Mouse (Mus musculus): Measurements from ENCODE around the gene 9130019O22Rik.
"Not testable (repeated sequence)": the region's sequence is repeated elsewhere in the genome, so short reads cannot be mapped to it uniquely, and the experiment has no call there.

Gene 9130019O22Rik

DNA sequence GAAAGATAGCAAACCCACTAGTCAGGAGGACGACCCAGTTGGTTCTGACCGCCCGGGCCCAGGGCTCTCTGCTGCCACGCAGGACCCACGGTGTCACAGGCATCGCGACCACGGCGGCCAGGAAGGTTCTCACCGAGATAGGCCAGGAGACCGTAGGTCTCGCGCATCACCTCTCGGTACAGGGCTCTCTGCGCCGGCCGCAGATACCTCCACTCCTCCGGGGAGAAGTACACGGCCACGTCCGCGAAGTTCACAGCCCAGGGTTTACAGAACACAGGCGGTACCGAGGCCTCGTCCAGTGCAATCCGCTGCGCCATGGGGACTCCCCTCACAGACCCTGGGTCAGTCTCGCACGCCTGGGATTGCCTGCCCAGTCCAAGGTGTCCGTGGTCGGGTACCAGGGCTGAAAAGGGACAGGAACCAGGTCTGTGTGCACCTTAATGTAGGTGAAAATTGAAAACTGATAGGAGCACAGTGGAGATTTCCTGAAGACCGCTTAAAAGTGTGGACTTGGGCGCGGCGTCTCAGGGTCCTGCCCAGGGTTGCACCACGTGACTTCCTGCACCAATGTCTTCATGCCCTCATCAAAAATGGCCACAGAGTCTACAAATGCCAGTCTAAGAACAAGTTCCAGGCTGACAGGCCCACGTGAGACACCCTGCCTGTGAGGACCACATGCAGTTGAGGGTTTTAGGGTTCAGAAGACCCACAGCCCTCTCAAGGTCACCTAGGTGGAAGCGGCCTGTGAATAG, at the start of gene 9130019O22Rik:
Gene 9130019O22Rik, minus strand, starts transcription at position 526 of the 752 bp plus-strand sequence.
- peak; percentile 97 for DNase-seq

DNA sequence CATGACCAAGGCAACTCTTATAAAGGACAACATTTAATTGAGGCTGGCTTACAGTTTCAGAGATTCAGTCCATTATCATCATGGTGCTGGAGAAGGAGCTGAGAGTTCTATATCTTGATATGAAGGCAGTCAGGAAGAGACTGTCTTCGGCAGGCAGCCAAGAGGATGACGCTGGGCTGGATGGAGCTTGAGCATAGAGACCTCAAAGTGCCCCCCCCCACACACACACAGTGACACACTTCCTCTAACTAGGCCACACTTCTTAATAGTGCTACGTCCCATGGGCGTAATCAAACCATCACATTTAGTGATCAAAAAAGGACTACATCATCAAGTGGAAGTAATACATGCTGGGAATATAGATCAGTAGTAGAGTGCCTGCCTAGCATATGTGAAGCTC, 48.2 kb upstream of the 9130019O22Rik start:
- DNase-seq, result no peak

DNA sequence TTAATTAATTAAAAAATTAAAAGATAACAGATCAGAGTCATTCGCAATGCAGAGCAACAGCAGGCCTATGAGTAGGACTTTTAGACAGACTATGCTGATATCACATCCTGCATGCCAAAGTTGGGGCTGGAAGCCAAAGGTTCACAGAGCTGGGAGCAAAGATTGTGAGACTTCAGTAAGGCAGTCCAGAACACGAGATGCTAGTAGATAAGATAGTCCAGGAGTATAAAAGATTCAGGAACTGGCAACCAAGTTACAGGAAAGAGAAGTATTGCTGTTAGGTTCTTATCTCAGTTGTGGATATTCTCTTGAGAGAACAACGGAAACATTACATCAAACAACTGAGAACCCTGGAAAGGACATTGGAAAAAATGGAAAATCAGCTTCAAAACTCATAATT, 39.4 kb upstream of the 9130019O22Rik start:
- DNase-seq, result peak; percentile 72

- peak; percentile 78 for DNase-seq
These were observed 38.9 kb upstream of the 9130019O22Rik start for GRCm38 (mm10) chr7:127425911-127426310.

GRCm38 (mm10) chr7:127425291-127425690, 38.3 kb upstream of the 9130019O22Rik start:
- peak; percentile 76 for DNase-seq

- DNase-seq, result peak; percentile 63
These were observed 35.3 kb upstream of the 9130019O22Rik start for GRCm38 (mm10) chr7:127422247-127422646.

DNA sequence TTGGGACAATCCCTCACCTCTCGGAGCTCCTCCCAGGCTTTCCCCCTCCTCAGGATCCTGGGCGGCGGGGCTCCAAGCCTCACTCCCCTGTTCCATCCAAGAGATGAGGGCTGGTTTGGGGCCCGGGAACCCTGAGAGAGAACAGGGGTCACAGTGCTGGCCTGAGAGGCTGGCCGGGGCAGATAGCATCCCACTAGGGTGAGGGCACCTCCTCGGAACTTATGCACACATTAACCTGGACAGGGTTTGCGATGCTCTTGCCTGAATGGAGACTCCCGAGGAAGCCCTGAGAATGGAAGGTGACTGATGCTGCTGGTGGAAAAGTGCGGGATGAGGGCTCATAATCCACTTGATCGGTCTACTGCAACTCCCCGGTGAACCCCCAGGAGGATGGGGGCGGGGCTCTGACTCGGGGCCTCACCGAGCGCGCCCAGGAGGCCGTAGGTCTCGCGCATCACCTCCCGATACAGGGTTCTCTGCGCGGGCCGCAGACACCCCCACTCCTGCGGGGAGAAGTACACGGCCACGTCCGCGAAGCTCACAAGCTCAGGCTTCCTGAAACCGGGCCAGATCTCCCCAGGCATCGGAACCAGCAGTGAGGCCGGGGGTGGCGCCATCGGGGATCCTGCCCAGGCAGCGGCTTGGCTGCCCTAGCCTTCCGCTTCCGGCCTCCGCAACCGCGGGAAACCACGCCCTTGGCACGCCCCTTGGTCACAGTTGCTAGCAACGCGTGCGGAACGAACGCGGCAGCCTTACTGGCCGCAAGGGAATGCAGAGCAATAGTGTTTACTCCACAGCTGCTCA, 34.6 kb upstream of the 9130019O22Rik start, which contains the start of gene Zfp688:
Gene Zfp688, minus strand, starts transcription at position 681 of the 804 bp plus-strand sequence.
- peak; percentile 96 for DNase-seq

DNA sequence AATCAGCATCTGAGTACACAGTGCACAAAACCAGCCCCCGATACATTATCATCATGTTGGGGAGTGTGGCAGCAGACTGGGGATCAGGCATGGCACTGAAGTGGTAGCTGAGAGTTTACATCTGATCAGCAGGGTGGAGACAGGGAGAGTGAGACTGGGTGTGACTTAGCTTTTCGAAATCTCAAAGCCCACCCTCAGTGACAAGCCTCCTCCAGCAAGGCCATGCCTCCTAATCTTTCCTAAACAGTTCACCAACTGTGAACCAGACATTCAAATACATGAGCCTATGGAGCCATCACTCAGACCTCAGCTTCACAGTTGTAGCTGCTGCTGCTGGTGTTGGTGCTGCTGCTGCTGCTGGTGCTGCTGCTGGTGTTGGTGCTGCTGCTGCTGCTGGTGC, 24.5 kb upstream of the 9130019O22Rik start:
- DNase-seq, result no peak

DNA sequence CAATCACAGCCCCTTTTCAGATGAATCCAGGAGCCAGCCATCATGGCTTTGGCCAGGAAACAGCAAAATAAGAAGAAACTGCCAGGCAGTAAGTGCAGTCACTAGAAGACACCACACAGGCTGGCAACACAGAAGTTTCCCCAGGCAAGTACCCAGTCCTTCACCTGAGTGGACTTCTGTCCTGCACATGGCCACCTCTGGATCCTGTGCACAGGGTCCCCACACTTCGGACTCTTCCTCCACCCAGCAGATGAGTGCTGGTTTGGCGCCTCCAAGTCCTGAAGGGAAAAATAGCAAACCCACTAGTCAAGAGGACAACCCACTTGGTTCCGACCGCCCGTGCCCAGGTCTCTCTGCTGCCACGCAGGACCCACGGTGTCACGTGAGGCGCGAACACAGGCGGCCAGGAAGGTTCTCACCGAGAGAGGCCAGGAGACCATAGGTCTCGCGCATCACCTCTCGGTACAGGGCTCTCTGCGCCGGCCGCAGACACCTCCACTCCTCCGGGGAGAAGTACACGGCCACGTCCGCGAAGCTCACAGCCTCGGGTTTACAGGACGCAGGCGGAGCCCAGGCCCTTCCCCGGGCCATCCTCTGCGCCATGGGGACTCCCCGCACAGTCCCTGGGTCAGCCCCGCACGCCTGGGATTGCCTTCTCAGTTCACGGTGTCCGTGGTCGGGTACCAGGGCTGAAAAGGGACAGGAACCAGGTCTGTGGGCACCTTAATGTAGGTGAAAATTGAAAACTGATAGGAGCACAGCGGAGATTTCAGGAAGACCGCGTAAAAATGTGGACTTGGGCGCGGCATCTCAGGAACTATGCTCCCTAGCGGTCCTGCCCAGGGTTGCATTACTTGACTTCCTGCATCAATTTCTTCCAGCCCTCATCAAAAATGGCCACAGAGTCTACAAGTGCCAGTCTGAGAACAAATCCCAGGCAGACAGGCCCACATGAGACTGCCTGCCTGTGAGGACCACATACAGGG, 19.3 kb upstream of the 9130019O22Rik start, which contains the start of gene Zfp764:
Gene Zfp764, minus strand, starts transcription at position 821 of the 986 bp plus-strand sequence.
- DNase-seq, result peak; percentile 96

DNA sequence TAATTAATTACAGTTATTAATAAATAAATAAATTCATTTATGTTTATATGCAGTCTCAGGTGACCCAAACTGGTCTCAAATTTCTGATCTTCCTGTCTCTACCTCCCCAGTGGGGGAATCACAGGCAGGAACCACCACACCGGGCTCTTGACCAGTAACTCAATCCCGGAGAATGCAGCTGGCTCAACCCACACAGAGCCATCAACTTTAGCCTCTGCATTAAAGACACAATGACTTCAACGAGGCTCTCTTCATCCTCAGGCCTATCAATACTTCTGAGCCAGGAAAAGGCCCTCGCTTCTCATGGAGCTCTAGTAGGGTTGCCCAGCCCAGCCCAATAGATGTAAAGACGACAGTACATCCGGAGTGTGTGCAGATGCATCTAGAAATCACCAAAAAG, 17.1 kb upstream of the 9130019O22Rik start:
- not testable (repeated sequence) for DNase-seq

DNA sequence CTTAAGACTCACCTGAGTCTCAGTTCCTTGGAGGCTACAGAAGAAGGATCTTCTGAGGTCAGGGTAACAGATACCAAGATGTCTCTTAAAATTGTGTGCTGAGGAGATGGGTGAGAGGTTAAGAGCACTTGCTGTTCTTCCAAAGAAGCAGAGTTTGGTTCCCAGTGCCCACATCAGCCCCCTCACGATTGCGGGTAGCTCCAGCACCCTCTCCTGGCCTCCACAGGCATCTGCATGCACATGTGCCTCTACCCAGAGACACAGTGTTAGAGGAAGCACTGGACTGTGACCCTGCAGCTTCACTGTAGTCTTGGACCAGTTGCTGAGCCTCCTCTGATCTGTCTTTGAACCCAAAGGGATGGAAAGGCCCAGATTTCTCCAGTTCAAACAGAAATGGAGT, 16.0 kb upstream of the 9130019O22Rik start:
- no peak for DNase-seq

DNA sequence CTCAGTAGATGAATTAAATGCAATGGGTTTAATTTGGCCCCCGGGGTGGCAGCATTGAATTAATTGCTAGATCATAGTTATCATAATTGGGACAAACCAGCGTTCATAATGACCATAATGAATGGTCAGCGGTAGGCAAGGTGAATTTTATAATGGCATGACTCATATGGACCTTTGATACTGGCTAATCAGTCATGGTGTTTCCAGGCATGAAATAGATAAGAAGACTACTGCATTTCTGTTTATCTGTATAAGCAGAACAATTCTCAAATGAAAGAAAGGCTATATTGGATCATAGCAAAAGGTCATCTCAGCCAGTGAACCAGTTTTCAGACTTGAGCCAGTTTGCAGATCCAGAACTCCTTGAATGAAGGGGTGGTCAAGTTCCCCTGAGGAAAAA, 13.4 kb upstream of the 9130019O22Rik start:
- DNase-seq, result no peak

GRCm38 (mm10) chr7:127393944-127394333, 7.0 kb upstream of the 9130019O22Rik start:
- DNase-seq, result no peak

DNA sequence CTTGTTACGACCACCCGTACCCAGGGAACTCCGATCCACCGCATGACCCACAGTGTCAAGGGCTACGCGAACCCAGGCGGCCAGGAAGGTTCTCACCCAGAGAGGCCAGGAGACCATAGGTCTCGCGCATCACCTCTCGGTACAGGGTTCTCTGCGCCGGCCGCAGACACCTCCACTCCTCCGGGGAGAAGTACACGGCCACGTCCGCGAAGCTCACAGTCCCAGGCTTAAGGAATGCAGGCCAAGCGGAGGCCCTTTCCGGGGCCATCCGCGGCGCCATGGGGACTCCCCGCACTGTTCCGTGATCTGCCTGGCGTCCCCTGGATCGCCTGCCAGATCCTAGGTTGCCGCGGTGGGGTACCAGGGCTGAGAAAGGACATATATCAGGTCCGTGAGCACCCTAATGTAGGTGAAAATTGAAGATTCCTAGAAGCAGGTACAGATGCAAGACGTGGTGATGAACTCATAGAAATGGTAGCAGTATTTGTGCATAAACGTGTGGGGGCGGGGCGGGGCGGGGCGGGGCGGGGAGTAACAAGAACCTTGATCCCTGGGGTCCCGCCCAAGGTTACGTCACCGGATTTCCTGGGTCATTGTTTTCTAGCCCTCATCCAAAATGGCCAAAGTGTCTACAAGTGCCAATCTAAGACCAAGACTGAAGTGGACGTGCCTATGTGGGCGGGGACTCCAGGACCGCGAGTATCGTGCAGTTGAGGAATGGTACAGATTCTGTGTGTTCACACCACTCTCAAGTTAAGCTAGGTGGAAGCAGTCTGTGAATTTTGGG, 6.4 kb upstream of the 9130019O22Rik start, which contains the start of gene E430018J23Rik:
Gene E430018J23Rik, minus strand, starts transcription at position 473 of the 787 bp plus-strand sequence.
- DNase-seq, result peak; percentile 100

DNA sequence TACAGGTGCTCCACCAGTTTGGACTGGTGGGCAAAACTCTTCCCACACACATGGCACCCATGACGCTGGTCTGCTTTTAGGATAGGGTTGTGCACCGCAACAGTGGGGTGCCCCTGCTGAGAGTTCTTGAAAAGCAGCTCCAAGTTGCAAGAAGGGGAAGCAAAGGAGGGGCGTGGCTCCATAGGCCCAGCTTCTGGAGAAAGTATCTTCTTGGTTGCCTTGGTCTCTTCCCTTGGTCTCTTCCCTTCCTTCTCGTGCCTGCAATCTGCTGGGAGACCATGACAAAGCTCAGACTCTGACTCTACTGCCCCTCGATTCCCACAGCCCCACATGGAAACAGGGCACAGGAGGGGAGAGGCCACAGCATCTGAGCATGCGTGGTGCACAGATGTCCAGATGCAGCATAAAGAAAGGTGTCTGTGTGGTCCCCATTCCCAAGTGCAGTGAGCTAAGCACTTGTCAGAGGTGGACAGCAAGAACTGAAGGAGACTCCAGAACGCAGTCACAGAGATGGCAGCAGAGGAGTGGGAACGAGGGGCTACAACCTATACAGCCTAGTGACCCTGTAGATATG, 5.4 kb upstream of the 9130019O22Rik start:
- DNase-seq, result no peak

DNA sequence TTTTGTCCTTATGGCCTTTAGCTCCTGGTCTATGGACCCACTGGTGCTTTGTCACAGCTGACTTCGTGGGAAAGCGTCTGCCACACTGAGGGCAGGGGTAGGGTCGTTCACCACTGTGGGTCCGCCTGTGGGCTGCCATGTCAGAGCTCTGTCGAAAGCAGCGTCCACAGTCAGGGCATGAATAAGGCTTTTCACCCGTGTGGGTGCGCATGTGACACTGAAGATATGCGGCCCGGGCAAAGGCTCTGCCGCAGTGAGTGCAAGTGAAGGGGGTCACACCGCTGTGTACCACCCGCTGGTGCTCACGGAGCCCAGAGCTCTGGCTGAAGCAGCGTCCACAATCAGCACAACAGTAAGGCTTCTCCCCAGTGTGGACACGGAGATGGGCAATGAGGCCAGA, 4.6 kb upstream of the 9130019O22Rik start:
- no peak for DNase-seq

GRCm38 (mm10) chr7:127390306-127390705, 3.3 kb upstream of the 9130019O22Rik start:
- no peak for DNase-seq

- DNase-seq, result not testable (repeated sequence)
These were observed 1.2 kb upstream of the 9130019O22Rik start for GRCm38 (mm10) chr7:127388201-127388600.

- DNase-seq, result not testable (repeated sequence)
These were observed 1.4 kb downstream of the 9130019O22Rik start for GRCm38 (mm10) chr7:127385560-127385959.

- DNase-seq, result no peak
These were observed 8.6 kb downstream of the 9130019O22Rik start for GRCm38 (mm10) chr7:127378310-127378921.
